Mouse (Mus musculus) T-cell, adult 2 months (primary cell): ENCODE data around the gene Cdc20.

Experiments
- DNase-seq: peaks from one replicate; pipeline ENCODE4 v3.0.0; 2022; ENCODE audit warnings: low spot score

Cdc20 gene

GRCm38 (mm10) chr4:118417112-118417797 is 19.9 kb downstream of the Cdc20 start:
- no peak for DNase-seq

GRCm38 (mm10) chr4:118416329-118416728 is 20.8 kb downstream of the Cdc20 start:
- DNase-seq = no peak

GRCm38 (mm10) chr4:118415779-118416178 is 21.4 kb downstream of the Cdc20 start:
- DNase-seq = no peak

- DNase-seq = no peak
Measured at GRCm38 (mm10) chr4:118413553-118413952, 23.6 kb downstream of the Cdc20 start.

- DNase-seq = no peak
Measured at GRCm38 (mm10) chr4:118410871-118411270, 26.3 kb downstream of the Cdc20 start.

GRCm38 (mm10) chr4:118409142-118409900 is 27.8 kb downstream of the Cdc20 start, which contains the start of the genes Szt2 and Med8:
TSS of gene Szt2 (minus strand) at chr4:118409273.
TSS of gene Med8 (plus strand) at chr4:118409337.
- peak; percentile 93 for DNase-seq

GRCm38 (mm10) chr4:118402701-118403100 is 34.5 kb downstream of the Cdc20 start:
- no peak for DNase-seq

GRCm38 (mm10) chr4:118401918-118402317 is 35.2 kb downstream of the Cdc20 start:
- no peak for DNase-seq

GRCm38 (mm10) chr4:118401421-118401820 is 35.7 kb downstream of the Cdc20 start:
- no peak for DNase-seq

- DNase-seq = no peak
Measured at GRCm38 (mm10) chr4:118398400-118398799, 38.8 kb downstream of the Cdc20 start.

- DNase-seq = no peak
Measured at GRCm38 (mm10) chr4:118396433-118396832, 40.7 kb downstream of the Cdc20 start.

- DNase-seq = no peak
Measured at GRCm38 (mm10) chr4:118395289-118395688, 41.9 kb downstream of the Cdc20 start.

GRCm38 (mm10) chr4:118394505-118394904 is 42.6 kb downstream of the Cdc20 start:
- DNase-seq = no peak

GRCm38 (mm10) chr4:118390146-118390545 is 47.0 kb downstream of the Cdc20 start:
- no peak for DNase-seq

- no peak for DNase-seq
Measured at GRCm38 (mm10) chr4:118387316-118387715, 49.8 kb downstream of the Cdc20 start.

GRCm38 (mm10) chr4:118383271-118383670 is 53.9 kb downstream of the Cdc20 start:
- DNase-seq = no peak
